Mouse (Mus musculus) right cerebral cortex, adult 2 months (tissue): ENCODE results near the gene Itprid2.
A peak's percentile ranks its signal among the peaks of the same experiment; 100 is the strongest.
"Not testable (repeated sequence)": the region's sequence is repeated elsewhere in the genome, so short reads cannot be mapped to it uniquely, and the experiment has no call there.

Experiments used
- DNase-seq, 2 experiments: peaks; one replicate each; pipeline ENCODE4 v3.0.0; 2021 to 2022; ENCODE audit warnings: low spot score in 2 of 2

The Itprid2 gene

GRCm38 (mm10) chr2:79634528-79635400 is at the start of gene Itprid2:
TSS of gene Itprid2 (plus strand) at chr2:79635352.
- peak; percentile 91 to 92 for DNase-seq

- DNase-seq: no peak
Measured at GRCm38 (mm10) chr2:79596177-79596576, 39.0 kb upstream of the Itprid2 start.

GRCm38 (mm10) chr2:79597090-79597489 is 38.1 kb upstream of the Itprid2 start:
- DNase-seq: no peak

- not testable (repeated sequence) for DNase-seq
Measured at GRCm38 (mm10) chr2:79601109-79601508, 34.0 kb upstream of the Itprid2 start.

- no peak for DNase-seq
Measured at GRCm38 (mm10) chr2:79601691-79602116, 33.4 kb upstream of the Itprid2 start.

- no peak for DNase-seq
Measured at GRCm38 (mm10) chr2:79602306-79602705, 32.8 kb upstream of the Itprid2 start.

GRCm38 (mm10) chr2:79603363-79603762 is 31.8 kb upstream of the Itprid2 start:
- DNase-seq: no peak

GRCm38 (mm10) chr2:79606033-79606432 is 29.1 kb upstream of the Itprid2 start:
- DNase-seq: no peak

GRCm38 (mm10) chr2:79607181-79607580 is 28.0 kb upstream of the Itprid2 start:
- DNase-seq: no peak

GRCm38 (mm10) chr2:79608301-79609074 is 26.7 kb upstream of the Itprid2 start:
- no peak for DNase-seq

- DNase-seq: no peak
Measured at GRCm38 (mm10) chr2:79610894-79611293, 24.3 kb upstream of the Itprid2 start.

GRCm38 (mm10) chr2:79618145-79618544 is 17.0 kb upstream of the Itprid2 start:
- DNase-seq: no peak

- DNase-seq: no peak
Measured at GRCm38 (mm10) chr2:79618614-79619568, 16.3 kb upstream of the Itprid2 start.

GRCm38 (mm10) chr2:79623256-79623655 is 11.9 kb upstream of the Itprid2 start:
- DNase-seq: no peak

- DNase-seq: no peak
Measured at GRCm38 (mm10) chr2:79627624-79628023, 7.5 kb upstream of the Itprid2 start.

- no peak for DNase-seq
Measured at GRCm38 (mm10) chr2:79630231-79630630, 4.9 kb upstream of the Itprid2 start.

- peak; percentile 45 to 65 for DNase-seq
Measured at GRCm38 (mm10) chr2:79635426-79636291, 507 bp downstream of the Itprid2 start.

- DNase-seq: no peak
Measured at GRCm38 (mm10) chr2:79638924-79639323, 3.8 kb downstream of the Itprid2 start.

GRCm38 (mm10) chr2:79646237-79646688 is 11.1 kb downstream of the Itprid2 start:
- peak; percentile 66 to 67 for DNase-seq

GRCm38 (mm10) chr2:79647094-79647493 is 11.9 kb downstream of the Itprid2 start:
- DNase-seq: no peak
